Mouse (Mus musculus) heart, postnatal 0 days (tissue): ENCODE results near the gene Slc31a2.

Experiments used
- CTCF ChIP-seq: IDR thresholded peaks from 2 replicates; pipeline ENCODE4 v1.5.1; 2016; ENCODE audit warnings: antibody characterized with exemption, control low read depth, low read depth
- EP300 ChIP-seq: IDR thresholded peaks from 2 replicates; pipeline ENCODE4 v1.6.1; 2016; ENCODE audit warnings: antibody characterized with exemption, low read depth

DNA sequence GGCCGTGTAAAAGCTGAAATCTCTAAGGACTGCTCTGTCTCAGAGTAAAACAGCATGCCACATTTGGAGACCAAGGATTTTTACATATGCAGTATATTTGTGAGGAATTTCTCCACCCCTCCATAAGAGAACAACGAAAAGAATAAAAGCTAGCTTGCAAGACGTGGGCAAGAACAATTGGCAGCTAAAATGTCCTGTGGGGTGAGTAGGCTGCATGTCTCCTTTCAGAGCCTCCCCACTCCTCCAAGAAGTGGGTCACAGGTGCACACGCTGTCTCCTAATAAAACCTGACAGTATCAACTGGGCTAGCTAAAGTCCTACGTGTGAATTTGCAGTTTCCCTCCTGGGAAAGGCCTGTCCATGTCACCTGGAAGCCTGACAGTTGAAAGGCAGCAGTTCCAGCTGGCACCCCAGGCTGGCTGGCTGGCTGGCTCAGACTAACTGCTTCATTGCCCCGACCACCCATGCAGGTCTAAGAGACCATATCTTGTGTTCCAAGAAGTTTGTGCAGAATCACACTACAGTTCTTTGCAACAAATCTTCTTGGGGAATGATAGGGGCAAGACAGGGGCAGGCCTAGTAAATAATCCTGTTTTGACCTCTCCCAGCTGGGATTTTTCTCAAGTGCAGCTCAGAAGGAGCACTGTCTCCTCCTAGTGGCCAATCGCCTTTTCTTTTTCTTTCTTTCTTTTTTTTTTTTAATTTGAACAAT is 927 bp downstream of the Slc31a2 start:
- peak; percentile 7; the same call in 1 of the 2 replicates for TF ChIP-seq CTCF
- TF ChIP-seq EP300 = no peak
